Comparison of ENCODE assay signal across 9 mouse cellular contexts in the genomic region with DNA sequence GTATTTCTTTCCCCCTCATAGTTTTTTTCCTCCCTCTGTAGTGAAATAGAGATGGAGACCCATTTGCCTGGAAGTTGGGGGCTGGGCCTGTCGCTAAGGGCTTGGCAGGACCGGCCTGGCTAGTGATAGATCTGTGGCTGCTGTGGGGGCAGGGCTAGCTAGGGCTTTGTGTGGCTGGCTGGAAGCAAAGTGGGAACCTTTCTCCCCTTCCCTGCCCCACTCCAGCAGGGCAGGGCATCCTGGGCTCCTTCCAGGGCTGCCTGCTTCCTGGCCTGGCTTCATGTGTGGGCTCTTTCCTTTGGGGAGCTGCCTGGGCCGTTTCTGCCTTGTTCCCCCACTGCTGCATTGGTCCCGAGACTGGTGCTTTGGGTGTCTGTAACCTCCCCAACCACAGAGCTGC. TPM values are rescaled to one million over a fixed set of nuclear protein-coding genes. Genes with fewer than 3 reads are reported as not detected.
DNase-seq lines count a peak whose midpoint lies in the region; ATAC-seq lines count a peak whose summit lies in the region.
"Had no signal": no experiment of that assay in that cellular context is flagged by ENCODE, and none has a peak within 500 bp of the region (broad histone marks: within the 10 kb centered on the region; RNA-seq: fewer than 3 reads in every experiment).

No protein-coding gene starts in this region.

- peaks cover 46% of the 10 kb centered on the region for H3K4me1 ChIP-seq in forebrain, embryonic 13.5 days
- H3K4me1 ChIP-seq in midbrain, embryonic 12.5 days, result peaks cover 50% of the 10 kb centered on the region

- WGBS in forebrain, embryonic 13.5 days, result 7% methylated on average over 4 of the region's 4 CpGs
- WGBS in midbrain, embryonic 12.5 days, result 4% methylated on average over 4 of the region's 4 CpGs

- no peaks in the 10 kb centered on the region for H3K9me3 ChIP-seq in forebrain, embryonic 13.5 days (replicated peaks)
- H3K9me3 ChIP-seq in midbrain, embryonic 12.5 days, result no peaks in the 10 kb centered on the region

- peaks cover 68% of the 10 kb centered on the region for H3K36me3 ChIP-seq in forebrain, embryonic 13.5 days (ENCODE audit: poor library complexity, severe bottlenecking)
- peaks cover 30% of the 10 kb centered on the region for H3K36me3 ChIP-seq in midbrain, embryonic 12.5 days

- H3K27ac ChIP-seq in forebrain, embryonic 13.5 days, result peak overlapping the region; percentile 78
- H3K27ac ChIP-seq in midbrain, embryonic 12.5 days (replicated peaks), result peak overlapping the region; percentile 84

- peak overlapping the region; percentile 24 for H3K4me2 ChIP-seq in forebrain, embryonic 13.5 days
- H3K4me2 ChIP-seq in midbrain, embryonic 12.5 days (replicated peaks), result peak overlapping the region; percentile 10

- DNase-seq in cerebellum, postnatal 10 days, result peak; percentile 75 to 81
- DNase-seq in cerebellum, adult 8-10 months, result no peak
- peak; percentile 53 for DNase-seq in NIH3T3 (ENCODE audit: low read depth)
- peak; percentile 63 to 78 for DNase-seq in kidney, postnatal 25 days
- no peak for DNase-seq in c-Kit-positive CD71-positive TER-119-positive erythroid progenitor cells, embryonic 14.5 days (ENCODE audit: low spot score)
- no peak for DNase-seq in left cerebral cortex, adult 11 months (ENCODE audit: low spot score)

- peak; percentile 67 for ATAC-seq in forebrain, embryonic 13.5 days
- peak; percentile 58 for ATAC-seq in midbrain, embryonic 12.5 days (ENCODE audit: low FRiP score, low read depth)

- no peak overlapping the region for H3K4me3 ChIP-seq in forebrain, embryonic 13.5 days
- H3K4me3 ChIP-seq in midbrain, embryonic 12.5 days, result no peak overlapping the region

- H3K27me3 ChIP-seq in forebrain, embryonic 13.5 days, result no peaks in the 10 kb centered on the region
- H3K27me3 ChIP-seq in midbrain, embryonic 12.5 days, result no peaks in the 10 kb centered on the region
- H3K27me3 ChIP-seq: CH12.LX had no signal

- H3K9ac ChIP-seq in forebrain, embryonic 13.5 days, result peak overlapping the region; percentile 55
- peak overlapping the region; percentile 37; the same call in 1 of the 2 replicates for H3K9ac ChIP-seq in midbrain, embryonic 12.5 days (replicated peaks)

RNA-seq across cellular contexts. Expression of a gene that starts 19.8 kb away (rescaled TPM):
- polyA plus RNA-seq in forebrain, embryonic 13.5 days (2015; fragmentation: Nextera tagmentation; extraction: Ambion mirVana), result 95.3 and 109 TPM in 2 replicates
- 102 and 106 TPM in 2 replicates for polyA plus RNA-seq in midbrain, embryonic 12.5 days (2016; fragmentation: Nextera tagmentation; extraction: Ambion mirVana)

RNA-seq across cellular contexts. Expression of a gene that starts 22.0 kb away (rescaled TPM):
- polyA plus RNA-seq in forebrain, embryonic 13.5 days (2015; fragmentation: Nextera tagmentation; extraction: Ambion mirVana), result 17.4 and 18.7 TPM in 2 replicates
- 14.2 and 15.8 TPM in 2 replicates for polyA plus RNA-seq in midbrain, embryonic 12.5 days (2016; fragmentation: Nextera tagmentation; extraction: Ambion mirVana)

RNA-seq across cellular contexts. Expression of a gene that starts 36.3 kb away (rescaled TPM):
- 386 and 461 TPM in 2 replicates for polyA plus RNA-seq in forebrain, embryonic 13.5 days (2015; fragmentation: Nextera tagmentation; extraction: Ambion mirVana)
- polyA plus RNA-seq in midbrain, embryonic 12.5 days (2016; fragmentation: Nextera tagmentation; extraction: Ambion mirVana), result 370 and 378 TPM in 2 replicates

RNA-seq across cellular contexts. Expression of a gene that starts 42.9 kb away (rescaled TPM):
- 0.62 and 0.76 TPM in 2 replicates for polyA plus RNA-seq in forebrain, embryonic 13.5 days (2015; fragmentation: Nextera tagmentation; extraction: Ambion mirVana)
- polyA plus RNA-seq in midbrain, embryonic 12.5 days (2016; fragmentation: Nextera tagmentation; extraction: Ambion mirVana), result 0.31 and 1.3 TPM in 2 replicates

RNA-seq across cellular contexts. Expression of a gene that starts 52.2 kb away (rescaled TPM):
- polyA plus RNA-seq in forebrain, embryonic 13.5 days (2015; fragmentation: Nextera tagmentation; extraction: Ambion mirVana), result 18.0 and 20.1 TPM in 2 replicates
- polyA plus RNA-seq in midbrain, embryonic 12.5 days (2016; fragmentation: Nextera tagmentation; extraction: Ambion mirVana), result 22.3 and 24.4 TPM in 2 replicates

Comparison
In these comparisons a context has a peak if more than half of its experiments do, and no peak if none do; other contexts are left out.
1. DNase-seq: peak in cerebellum, postnatal 10 days (2 of 2), NIH3T3 (single experiment) and kidney, postnatal 25 days (2 of 2); none in cerebellum, adult 8-10 months (single experiment), c-Kit-positive CD71-positive TER-119-positive erythroid progenitor cells, embryonic 14.5 days (single experiment) and left cerebral cortex, adult 11 months (single experiment).